Mouse (Mus musculus) embryonic facial prominence, embryonic 15.5 days (tissue): ENCODE results near the gene Ube2l3. TPM values are rescaled to one million over a fixed set of nuclear protein-coding genes. Genes with fewer than 3 reads are reported as not detected.

Source experiments
- ATAC-seq: fragments of 200-750 bp; cut with Nextera tagmentation; 2 replicates; pipeline ENCODE4 v1.8.0; 2017; ENCODE audit warnings: low read depth, moderate TSS enrichment; ENCODE audit not compliant: insufficient number of reproducible peaks, low FRiP score, low TSS enrichment
- H3K27ac ChIP-seq: fragments of 300-500 bp; sonication (generic); replicated peaks from 2 replicates; pipeline ENCODE4 v1.5.1; 2015; ENCODE audit warnings: mild to moderate bottlenecking, inconsistent platforms
- H3K27me3 ChIP-seq: fragments of 300-500 bp; sonication (generic); 2 replicates; pipeline ENCODE4 v1.6.1; 2015; ENCODE audit warnings: inconsistent platforms
- H3K36me3 ChIP-seq: fragments of 300-500 bp; sonication (generic); 2 replicates; pipeline ENCODE4 v1.6.1; 2015; ENCODE audit warnings: mild to moderate bottlenecking, inconsistent platforms
- H3K4me1 ChIP-seq: fragments of 300-500 bp; sonication (generic); 2 replicates; pipeline ENCODE4 v1.6.1; 2015; ENCODE audit warnings: inconsistent platforms
- H3K4me2 ChIP-seq: fragments of 300-500 bp; sonication (generic); replicated peaks from 2 replicates; pipeline ENCODE4 v1.6.1; 2015; ENCODE audit warnings: mild to moderate bottlenecking, inconsistent platforms
- H3K4me3 ChIP-seq: fragments of 300-500 bp; sonication (generic); replicated peaks from 2 replicates; pipeline ENCODE4 v1.5.1; 2015; ENCODE audit warnings: mild to moderate bottlenecking, inconsistent platforms
- H3K9ac ChIP-seq: fragments of 300-500 bp; sonication (generic); 2 replicates; pipeline ENCODE4 v1.6.1; 2015; ENCODE audit warnings: inconsistent platforms
- H3K9me3 ChIP-seq: fragments of 300-500 bp; sonication (generic); replicated peaks from 2 replicates; pipeline ENCODE4 v1.6.1; 2016; ENCODE audit warnings: inconsistent platforms
- WGBS: fragments of 180-500 bp; shearing (Covaris S2); methylation state at CpG from one replicate; pipeline ENCODE4 v1.1.7; 2015; 5-methylcytosine and 5-hydroxymethylcytosine counted together
- polyA plus RNA-seq: library from polyadenylated mRNA; unstranded; fragments of >200 nt; fragmentation: Nextera tagmentation; extraction: Ambion mirVana; gene quantifications from 2 replicates; pipeline ENCODE4 v1.2.1, GENCODE M21; 2015

The Ube2l3 gene
- polyA plus RNA-seq, 1 experiment from 2014 or later = 312 TPM

DNA sequence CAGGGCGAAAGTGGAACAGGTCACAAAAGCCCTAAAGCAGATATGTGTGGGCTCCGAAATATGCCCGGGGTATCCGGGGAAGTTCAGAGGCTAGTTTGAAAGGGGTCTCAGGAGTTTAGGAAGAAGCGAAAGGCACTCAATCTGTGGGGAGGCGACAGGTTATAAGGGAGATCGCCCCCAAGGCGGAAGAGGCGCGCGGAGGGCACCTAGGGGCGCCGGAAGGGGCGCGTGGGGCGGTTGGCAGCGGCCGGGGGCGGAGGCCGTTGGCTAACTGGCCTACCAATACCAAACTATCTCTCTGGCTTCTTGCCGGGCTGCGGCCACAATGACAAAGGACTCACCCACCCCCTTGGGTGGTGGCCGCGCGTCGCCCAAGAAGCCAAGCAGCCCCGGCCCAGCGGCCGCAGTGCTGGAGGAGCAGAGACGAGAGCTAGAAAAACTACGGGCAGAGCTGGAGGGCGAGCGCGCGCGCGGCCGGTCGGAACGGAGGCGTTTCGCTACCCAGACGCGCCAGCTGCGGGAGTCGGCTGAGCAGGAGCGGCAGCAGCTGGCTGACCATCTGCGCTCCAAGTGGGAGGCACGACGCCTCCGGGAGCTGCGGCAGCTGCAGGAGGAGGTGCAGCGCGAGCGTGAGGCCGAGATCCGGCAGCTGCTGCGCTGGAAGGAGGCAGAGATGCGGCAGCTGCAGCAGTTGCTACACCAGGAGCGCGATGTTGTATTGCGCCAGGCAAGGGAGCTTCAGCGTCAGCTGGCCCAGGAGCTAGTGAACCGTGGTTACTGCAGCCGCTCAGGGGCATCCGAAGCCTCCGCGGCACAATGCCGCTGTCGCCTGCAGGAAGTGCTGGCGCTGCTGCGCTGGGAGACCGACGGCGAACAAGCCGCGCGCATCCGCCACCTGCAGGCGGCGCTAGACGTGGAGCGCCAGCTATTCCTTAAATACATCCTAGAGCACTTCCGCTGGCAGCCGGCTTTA lies 6.2 kb upstream of the Ube2l3 start, which contains the start of gene Rimbp3:
TSS of gene Rimbp3 (plus strand) at position 215 of the 973 bp plus-strand sequence.
- Histone ChIP-seq H3K9me3 (no peaks in the 10 kb centered on the region), H3K36me3 (no peaks in the 10 kb centered on the region), H3K4me2 (peak within 1 kb of the TSS; percentile 99), H3K27me3 (peaks cover 31% of the 10 kb centered on the region), H3K27ac (peak within 1 kb of the TSS; percentile 55; the same call in 1 of the 2 replicates), H3K4me3 (peak within 1 kb of the TSS; percentile 64), H3K9ac (peak within 1 kb of the TSS; percentile 50), H3K4me1 (peaks cover 22% of the 10 kb centered on the region)
- WGBS = under 1% methylated on average over 85 of the region's 85 CpGs
- peak; percentile 76 for ATAC-seq

DNA sequence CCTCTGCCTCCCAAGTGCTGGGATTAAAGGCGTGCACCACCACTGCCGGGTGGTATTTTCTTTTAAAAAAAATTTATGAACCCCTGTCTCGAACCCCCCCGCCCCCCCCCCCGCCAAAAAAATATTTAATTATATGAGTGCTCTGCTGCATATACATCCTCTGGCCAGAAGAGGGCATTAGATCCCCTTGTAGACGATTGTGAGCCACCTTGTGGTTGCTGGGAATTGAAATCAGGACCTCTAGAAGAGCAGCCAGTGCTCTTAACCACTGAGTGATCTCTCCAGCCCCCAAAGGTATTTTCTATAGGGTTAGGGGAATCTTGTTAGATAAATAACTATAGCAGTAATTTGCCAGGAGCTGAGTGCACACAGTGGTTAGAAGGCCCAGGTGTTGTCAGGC lies 2.5 kb upstream of the Ube2l3 start:
- no peaks in the 10 kb centered on the region for H3K9me3 ChIP-seq
- no peak overlapping the region for H3K4me2 ChIP-seq
- 8% methylated on average over 6 of the region's 6 CpGs for WGBS
- no peaks in the 10 kb centered on the region for H3K36me3 ChIP-seq
- H3K9ac ChIP-seq = no peak overlapping the region
- peaks cover 18% of the 10 kb centered on the region for H3K27me3 ChIP-seq
- ATAC-seq = no peak
- H3K4me1 ChIP-seq = peaks cover 20% of the 10 kb centered on the region
- H3K4me3 ChIP-seq = no peak overlapping the region
- H3K27ac ChIP-seq = no peak overlapping the region

DNA sequence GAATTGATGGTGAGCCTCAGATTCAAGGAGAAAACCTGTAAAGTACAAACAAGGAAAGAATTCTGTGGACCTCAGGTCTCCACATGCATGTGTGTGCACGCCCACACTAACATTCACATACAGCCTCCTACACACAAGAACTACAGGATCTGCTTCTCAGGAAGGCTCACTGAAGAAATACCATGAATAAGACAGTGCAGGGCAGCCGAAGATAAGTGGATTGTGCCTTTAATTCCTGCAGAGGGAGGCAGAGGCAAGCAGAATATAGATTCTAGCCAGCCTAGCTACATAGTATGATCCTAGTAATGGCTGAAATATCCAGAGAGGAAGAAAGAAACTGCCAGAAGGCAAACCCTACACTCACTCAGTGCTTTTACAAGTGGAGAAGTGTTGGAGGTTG lies 472 bp downstream of the Ube2l3 start:
- 0 out of 2 replicates have a peak, but pooled peaks cover 5% of the 10 kb centered on the region for H3K27me3 ChIP-seq
- ATAC-seq = peak; percentile 63; the same call in 1 of the 2 replicates
- H3K9ac ChIP-seq = no peak overlapping the region
- H3K9me3 ChIP-seq = no peaks in the 10 kb centered on the region
- peak overlapping the region; percentile 97 for H3K4me3 ChIP-seq
- peak overlapping the region; percentile 63 for H3K27ac ChIP-seq
- no peaks in the 10 kb centered on the region for H3K36me3 ChIP-seq
- no peak overlapping the region for H3K4me2 ChIP-seq
- 52% methylated on average over 2 of the region's 2 CpGs for WGBS
- peaks cover 10% of the 10 kb centered on the region for H3K4me1 ChIP-seq

DNA sequence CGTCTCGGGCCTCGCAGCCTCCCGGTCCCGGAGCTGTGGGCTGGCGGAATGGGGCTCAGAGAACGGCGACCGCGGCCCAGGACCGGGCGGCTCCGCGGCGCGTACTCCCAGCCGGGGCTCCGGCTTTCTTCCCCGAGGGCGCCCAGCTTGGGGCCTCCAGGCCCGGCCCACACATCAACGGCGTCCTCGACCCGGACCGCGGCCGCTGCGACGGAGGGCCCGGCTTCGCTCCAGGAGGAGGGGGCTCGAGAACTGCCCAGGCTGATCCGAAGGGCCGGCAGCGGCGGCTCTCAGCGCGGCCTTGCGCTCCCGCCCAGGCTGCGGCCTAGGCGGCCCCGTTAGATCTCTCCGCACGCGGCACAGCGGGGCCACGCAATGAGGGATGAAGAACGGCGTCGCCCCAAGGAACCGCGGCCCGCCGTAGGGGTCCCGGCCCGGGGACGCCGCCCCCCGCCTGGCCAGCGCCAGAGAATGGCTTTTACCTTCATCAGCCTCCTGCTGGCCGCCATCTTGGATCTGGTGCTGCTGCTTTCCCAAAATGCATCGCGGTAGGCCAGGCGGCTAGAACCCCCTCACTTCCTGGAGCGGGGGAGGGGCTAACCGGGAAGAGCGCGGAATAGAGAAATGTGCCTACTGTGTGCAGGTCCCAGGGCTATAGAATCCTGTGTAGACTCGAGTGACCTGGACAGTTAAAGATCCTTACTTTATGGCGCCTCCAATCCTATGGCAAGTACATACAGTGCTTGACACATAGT lies 1.3 kb downstream of the Ube2l3 start:
- peak overlapping the region; percentile 63 for H3K27ac ChIP-seq
- H3K27me3 ChIP-seq = no peaks in the 10 kb centered on the region
- H3K4me3 ChIP-seq = peak overlapping the region; percentile 97
- H3K4me2 ChIP-seq = peak overlapping the region; percentile 72
- under 1% methylated on average over 72 of the region's 72 CpGs for WGBS
- H3K9ac ChIP-seq = peak overlapping the region; percentile 99
- H3K4me1 ChIP-seq = peaks cover 10% of the 10 kb centered on the region
- H3K36me3 ChIP-seq = no peaks in the 10 kb centered on the region
- peak; percentile 84 for ATAC-seq
- H3K9me3 ChIP-seq = no peaks in the 10 kb centered on the region

DNA sequence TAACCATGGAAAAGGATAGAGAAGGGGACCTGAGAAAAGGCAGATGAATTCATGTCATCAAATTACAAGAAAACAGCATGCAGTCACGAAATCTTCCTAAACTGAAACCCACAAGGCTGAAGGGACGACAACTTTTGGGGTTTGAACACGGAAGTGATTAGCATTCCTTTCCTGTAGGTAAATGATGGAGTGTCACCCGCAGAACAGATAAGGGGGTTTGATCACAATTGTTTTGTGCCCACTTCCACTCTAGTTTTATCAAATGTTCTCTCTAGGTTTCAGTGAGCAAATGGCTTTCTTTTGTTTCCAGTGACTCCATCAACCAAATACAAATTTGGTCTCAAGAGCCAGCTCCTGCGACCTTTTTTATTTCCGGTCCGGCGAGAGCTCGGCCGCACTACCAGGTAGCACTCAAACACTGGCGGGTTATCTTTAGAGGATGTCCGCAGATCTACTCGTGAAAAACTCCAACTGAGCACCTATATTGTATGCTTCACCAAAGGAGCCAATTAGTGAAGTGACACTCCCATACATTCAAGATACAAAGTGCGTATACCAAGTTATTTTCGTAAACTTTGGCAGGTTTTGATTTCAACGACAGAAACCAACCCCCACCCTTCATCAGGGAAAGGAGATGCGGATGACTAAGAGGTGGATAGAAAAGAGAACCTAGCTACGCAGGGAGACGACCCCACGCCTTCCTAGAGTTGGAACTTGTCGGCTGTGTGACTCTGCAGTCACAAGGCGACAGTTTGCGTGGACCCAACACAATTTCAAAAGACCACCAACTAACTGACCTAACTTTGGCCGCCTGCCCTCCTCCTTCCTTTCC lies 2.1 kb downstream of the Ube2l3 start:
- no peaks in the 10 kb centered on the region for H3K36me3 ChIP-seq
- H3K4me3 ChIP-seq = peak overlapping the region; percentile 97
- peak overlapping the region; percentile 99 for H3K9ac ChIP-seq
- ATAC-seq = no peak
- peak overlapping the region; percentile 63 for H3K27ac ChIP-seq
- no peaks in the 10 kb centered on the region for H3K27me3 ChIP-seq
- H3K4me2 ChIP-seq = peak overlapping the region; percentile 72
- WGBS = 4% methylated on average over 24 of the region's 24 CpGs
- peaks cover 10% of the 10 kb centered on the region for H3K4me1 ChIP-seq
- H3K9me3 ChIP-seq = no peaks in the 10 kb centered on the region

DNA sequence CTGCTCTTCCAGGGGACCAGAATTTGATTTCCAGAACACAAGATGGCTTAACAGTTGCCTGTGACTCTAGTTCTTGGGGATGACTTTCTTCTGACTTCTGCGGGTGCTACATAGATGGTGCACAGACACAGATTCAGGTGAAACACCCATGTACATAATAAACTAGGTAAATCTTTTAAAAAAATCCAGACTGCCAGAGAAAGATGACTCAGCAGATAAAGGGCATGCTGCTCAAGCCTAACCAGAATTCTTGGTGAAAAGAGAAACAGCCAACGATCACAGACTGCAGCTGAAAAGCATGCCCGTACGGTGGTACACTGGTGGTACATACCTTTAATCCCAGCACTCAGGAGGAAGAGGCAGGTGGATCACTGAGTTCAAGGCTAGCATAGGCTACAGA lies 8.6 kb downstream of the Ube2l3 start:
- Histone ChIP-seq H3K4me2 (no peak overlapping the region), H3K27me3 (no peaks in the 10 kb centered on the region), H3K4me3 (no peak overlapping the region), H3K27ac (no peak overlapping the region), H3K9me3 (no peaks in the 10 kb centered on the region), H3K4me1 (no peaks in the 10 kb centered on the region), H3K36me3 (peaks cover 13% of the 10 kb centered on the region; the same call in 1 of the 2 replicates), H3K9ac (no peak overlapping the region)
- ATAC-seq = no peak
- 85% methylated on average over 4 of the region's 4 CpGs for WGBS

DNA sequence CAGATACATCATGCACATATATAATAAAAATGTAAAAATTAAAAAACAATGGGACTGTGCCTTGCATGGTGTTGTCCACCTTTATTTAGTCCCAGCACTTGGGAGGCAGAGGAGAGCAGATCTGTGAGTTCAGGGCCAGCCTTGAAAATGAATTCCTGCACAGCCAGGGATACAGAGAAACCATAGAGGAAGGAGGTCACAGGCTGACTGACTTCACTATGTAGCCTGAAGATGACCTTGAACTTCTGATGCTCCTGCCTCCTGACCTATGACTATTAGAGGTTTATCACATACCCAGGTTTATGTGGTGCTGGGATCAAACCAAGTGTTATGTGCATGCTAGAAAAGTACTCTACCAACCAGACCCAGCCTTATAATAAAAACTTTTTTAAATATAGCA lies 17.0 kb downstream of the Ube2l3 start:
- Histone ChIP-seq H3K4me2 (no peak overlapping the region), H3K27ac (no peak overlapping the region), H3K4me1 (no peaks in the 10 kb centered on the region), H3K36me3 (peaks cover 13% of the 10 kb centered on the region), H3K9ac (no peak overlapping the region), H3K4me3 (no peak overlapping the region), H3K27me3 (no peaks in the 10 kb centered on the region), H3K9me3 (no peaks in the 10 kb centered on the region)
- ATAC-seq = no peak

DNA sequence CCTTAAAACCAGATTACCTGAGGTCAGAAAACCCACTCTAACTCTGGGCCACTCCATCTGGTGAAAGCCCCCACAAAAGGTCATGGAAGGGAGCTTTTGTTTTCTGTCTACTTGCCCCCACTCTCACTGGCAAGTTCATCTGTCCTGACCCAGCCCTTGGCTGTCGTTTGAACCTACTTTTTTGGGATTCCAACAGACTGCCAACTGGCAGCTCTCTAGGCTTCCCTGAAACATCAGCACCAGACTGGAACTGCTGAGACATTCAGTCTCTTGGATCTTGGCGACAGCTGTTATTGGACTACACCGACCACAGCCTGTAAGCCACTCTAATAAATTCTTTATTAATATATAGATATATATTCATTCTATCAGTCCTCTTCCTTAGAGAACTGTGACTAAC lies 19.4 kb downstream of the Ube2l3 start:
- Histone ChIP-seq H3K4me1 (no peaks in the 10 kb centered on the region), H3K9me3 (no peaks in the 10 kb centered on the region), H3K4me2 (no peak overlapping the region), H3K4me3 (no peak overlapping the region), H3K36me3 (peaks cover 19% of the 10 kb centered on the region), H3K9ac (no peak overlapping the region), H3K27ac (no peak overlapping the region), H3K27me3 (no peaks in the 10 kb centered on the region)
- WGBS = 77% methylated on average over 3 of the region's 3 CpGs
- no peak for ATAC-seq

DNA sequence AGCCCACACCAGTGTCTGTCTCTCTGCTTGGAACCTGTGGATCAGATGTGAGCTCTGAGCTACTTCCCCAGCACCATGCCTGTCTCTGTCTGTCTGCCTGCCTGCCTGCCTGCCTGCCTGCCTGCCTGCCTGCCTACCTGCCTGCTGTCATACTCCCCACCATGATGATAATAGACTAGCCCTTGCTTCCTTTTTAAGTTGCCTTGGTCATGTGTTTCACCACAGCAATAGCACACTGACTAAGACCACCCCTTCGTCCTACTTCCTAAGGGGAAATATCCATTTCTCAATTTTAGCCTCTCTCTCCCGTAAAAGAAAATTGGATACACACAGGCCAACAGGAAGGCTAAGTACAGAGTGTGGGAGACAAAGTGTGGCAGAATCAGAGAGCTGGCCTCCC lies 20.3 kb downstream of the Ube2l3 start:
- Histone ChIP-seq H3K4me3 (no peak overlapping the region), H3K27ac (no peak overlapping the region), H3K4me1 (no peaks in the 10 kb centered on the region), H3K4me2 (no peak overlapping the region), H3K9ac (no peak overlapping the region), H3K36me3 (peaks cover 24% of the 10 kb centered on the region), H3K9me3 (no peaks in the 10 kb centered on the region), H3K27me3 (no peaks in the 10 kb centered on the region)
- 74% methylated on average over 2 of the region's 2 CpGs for WGBS
- no peak for ATAC-seq

DNA sequence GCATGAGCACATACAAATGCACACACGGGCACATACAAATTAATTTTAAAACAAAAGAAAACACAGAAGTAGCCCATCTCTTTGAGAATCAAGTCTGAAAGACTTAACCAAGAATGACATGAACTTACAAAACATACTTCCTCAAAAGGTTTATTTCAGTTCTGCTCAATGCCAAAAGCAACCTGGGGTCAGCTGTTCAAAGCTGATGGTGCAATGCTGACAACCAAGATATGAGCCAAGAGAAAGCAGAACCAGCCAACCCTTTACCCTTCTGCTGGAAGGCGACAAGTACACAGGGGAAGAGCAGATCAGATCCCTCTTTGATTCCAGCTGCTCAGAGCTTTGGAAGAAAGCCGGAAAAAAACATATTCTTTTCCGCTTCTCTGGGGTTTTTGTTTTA lies 21.1 kb downstream of the Ube2l3 start:
- ATAC-seq = no peak
- WGBS = 81% methylated on average over 4 of the region's 4 CpGs
- no peaks in the 10 kb centered on the region for H3K27me3 ChIP-seq

More for the DNA sequence above, 21.1 kb downstream of the Ube2l3 start:
- Histone ChIP-seq H3K9me3 (no peaks in the 10 kb centered on the region), H3K27ac (no peak overlapping the region), H3K9ac (no peak overlapping the region), H3K36me3 (peaks cover 20% of the 10 kb centered on the region; the same call in 1 of the 2 replicates), H3K4me3 (no peak overlapping the region), H3K4me2 (no peak overlapping the region), H3K4me1 (no peaks in the 10 kb centered on the region)
